Mouse (Mus musculus) common myeloid progenitor, adult 5-6 weeks (primary cell): ENCODE data around the gene Vegfa. TPM values are rescaled to one million over a fixed set of nuclear protein-coding genes. Genes with fewer than 3 reads are reported as not detected.

Source experiments
- ATAC-seq: replicated peaks from 2 replicates; pipeline ENCODE4 v1.8.0; 2016; ENCODE audit warnings: low read depth, mild to moderate bottlenecking, moderate TSS enrichment, inconsistent platforms; ENCODE audit not compliant: poor library complexity, severe bottlenecking
- total RNA-seq: library from RNA; stranded (forward); fragments of 200-1000, 187-1606 nt; gene quantifications from 2 replicates; pipeline ENCODE4 v1.2.3, GENCODE M21; 2017

The Vegfa gene
- total RNA-seq, 1 experiment from 2014 or later: 17.9 TPM

GRCm38 (mm10) chr17:46029052-46029553, 3.1 kb downstream of the Vegfa start:
- ATAC-seq: no peak

- ATAC-seq: no peak
Observed at GRCm38 (mm10) chr17:46028210-46029051, 3.7 kb downstream of the Vegfa start.

- ATAC-seq: peak; percentile 49
Observed at GRCm38 (mm10) chr17:46027066-46027917, 4.9 kb downstream of the Vegfa start.

- ATAC-seq: no peak
Observed at GRCm38 (mm10) chr17:46025927-46026668, 6.1 kb downstream of the Vegfa start.

- ATAC-seq: no peak
Observed at GRCm38 (mm10) chr17:46025207-46025606, 7.0 kb downstream of the Vegfa start.

GRCm38 (mm10) chr17:46024192-46024591, 8.0 kb downstream of the Vegfa start:
- no peak for ATAC-seq

- no peak for ATAC-seq
Observed at GRCm38 (mm10) chr17:46023572-46023971, 8.6 kb downstream of the Vegfa start.

GRCm38 (mm10) chr17:46022934-46023333, 9.2 kb downstream of the Vegfa start:
- no peak for ATAC-seq

GRCm38 (mm10) chr17:46022427-46022826, 9.7 kb downstream of the Vegfa start:
- ATAC-seq: no peak

GRCm38 (mm10) chr17:46021760-46022159, 10.4 kb downstream of the Vegfa start:
- no peak for ATAC-seq

GRCm38 (mm10) chr17:46021173-46021572, 11.0 kb downstream of the Vegfa start:
- ATAC-seq: no peak

- ATAC-seq: no peak
Observed at GRCm38 (mm10) chr17:46020579-46020978, 11.6 kb downstream of the Vegfa start.

GRCm38 (mm10) chr17:46018736-46019004, 13.5 kb downstream of the Vegfa start:
- ATAC-seq: no peak

- ATAC-seq: no peak
Observed at GRCm38 (mm10) chr17:46017946-46018735, 14.0 kb downstream of the Vegfa start.

GRCm38 (mm10) chr17:46016617-46017016, 15.6 kb downstream of the Vegfa start:
- ATAC-seq: no peak

GRCm38 (mm10) chr17:46015967-46016366, 16.2 kb downstream of the Vegfa start:
- ATAC-seq: no peak

GRCm38 (mm10) chr17:46014935-46015334, 17.2 kb downstream of the Vegfa start:
- ATAC-seq: no peak

- ATAC-seq: peak; percentile 60
Observed at GRCm38 (mm10) chr17:46013549-46013948, 18.6 kb downstream of the Vegfa start.

GRCm38 (mm10) chr17:46012211-46012610, 20.0 kb downstream of the Vegfa start:
- no peak for ATAC-seq

GRCm38 (mm10) chr17:46010462-46010861, 21.7 kb downstream of the Vegfa start:
- ATAC-seq: peak; percentile 23; the same call in 1 of the 2 replicates
